Comparison of ENCODE assay signal across 9 mouse cellular contexts in genomic region chr10:75373655-75374351, GRCm38 (mm10). TPM values are rescaled to one million over a fixed set of nuclear protein-coding genes. Genes with fewer than 3 reads are reported as not detected.
DNase-seq lines count a peak whose midpoint lies in the region; ATAC-seq and TF ChIP-seq lines count a peak whose summit lies in the region.
"Not testable (repeated sequence)": the region's sequence is repeated elsewhere in the genome, so short reads cannot be mapped to it uniquely, and the experiment has no call there.
"Had no signal": no experiment of that assay in that cellular context is flagged by ENCODE, and none has a peak within 500 bp of the region (broad histone marks: within the 10 kb centered on the region; RNA-seq: fewer than 3 reads in every experiment).

No protein-coding gene starts in this region.

- H3K9ac ChIP-seq in heart, postnatal 0 days (replicated peaks; ENCODE audit: low read depth, low read length); stomach, embryonic 16.5 days (ENCODE audit: low read length): not testable (repeated sequence)

- peak overlapping the region; percentile 76 for H3K27ac ChIP-seq in heart, postnatal 0 days (ENCODE audit: low read depth)
- peak overlapping the region; percentile 63 for H3K27ac ChIP-seq in kidney, adult 2 months (ENCODE audit: insufficient read depth, low read depth, low read length)
- not testable (repeated sequence) for H3K27ac ChIP-seq in stomach, embryonic 16.5 days (ENCODE audit: low read length)

- H3K4me2 ChIP-seq in heart, postnatal 0 days (ENCODE audit: low read depth, low read length); stomach, embryonic 16.5 days (ENCODE audit: low read depth, low read length): not testable (repeated sequence)

- not testable (repeated sequence) for H3K9me3 ChIP-seq in heart, postnatal 0 days (replicated peaks; ENCODE audit: control insufficient read depth, low read length); stomach, embryonic 16.5 days (replicated peaks; ENCODE audit: control insufficient read depth, low read length)

- DNase-seq in brain, adult 2 months (ENCODE audit: low read depth, low spot score) = peak; percentile 13
- peak; percentile 24 for DNase-seq in gastrocnemius, postnatal 25 days
- peak; percentile 54 for DNase-seq in heart, postnatal 0 days (ENCODE audit: low spot score)
- peak; percentile 41 for DNase-seq in kidney, adult 2 months
- DNase-seq in left cerebral cortex, postnatal 36 days (ENCODE audit: low spot score in 2 of 2) = peak; percentile 10 to 14

- WGBS in heart, postnatal 0 days = 28% methylated on average over 12 of the region's 19 CpGs
- 65% methylated on average over 13 of the region's 19 CpGs for WGBS in kidney, adult 2 months
- WGBS in stomach, embryonic 16.5 days = 58% methylated on average over 12 of the region's 19 CpGs

- H3K27me3 ChIP-seq in heart, postnatal 0 days (ENCODE audit: control insufficient read depth, insufficient read depth, low read length); kidney, adult 2 months (replicated peaks; ENCODE audit: control insufficient read depth, insufficient read depth, low read length); stomach, embryonic 16.5 days (ENCODE audit: control insufficient read depth, insufficient read depth, low read length): not testable (repeated sequence)

- H3K4me3 ChIP-seq in heart, postnatal 0 days (ENCODE audit: low read depth, low read length); kidney, adult 2 months (ENCODE audit: insufficient read depth, low read depth, low read length); stomach, embryonic 16.5 days (replicated peaks; ENCODE audit: low read length): not testable (repeated sequence)

- TF ChIP-seq EP300 in heart, postnatal 0 days (IDR thresholded peaks at IDR 0.05; ENCODE audit: low read depth) = not testable (repeated sequence)

- TF ChIP-seq POLR2A in kidney, adult 2 months (IDR thresholded peaks at IDR 0.05; ENCODE audit: low read depth, low read length) = not testable (repeated sequence)

- not testable (repeated sequence) for H3K36me3 ChIP-seq in heart, postnatal 0 days (replicated peaks; ENCODE audit: control insufficient read depth, insufficient read depth, low read length); kidney, adult 2 months (ENCODE audit: control insufficient read depth, insufficient read depth, low read length); stomach, embryonic 16.5 days (ENCODE audit: control insufficient read depth, insufficient read depth, low read length)

- intact Hi-C loops in left cerebral cortex, postnatal 36 days (cut with DNase I) = not testable (repeated sequence)

- ATAC-seq in common myeloid progenitor, adult 5-6 weeks (replicated peaks; ENCODE audit: low read depth, poor library complexity, severe bottlenecking) = peak; percentile 60
- ATAC-seq in heart, postnatal 0 days (ENCODE audit: insufficient read depth, low read depth) = peak; percentile 77
- ATAC-seq in megakaryocyte-erythroid progenitor cell, adult 5-6 weeks (replicated peaks; ENCODE audit: low FRiP score, low TSS enrichment, poor library complexity, severe bottlenecking) = 0 out of 2 replicates have a peak, but pooled peaks have one; percentile 22
- ATAC-seq in stomach, embryonic 16.5 days (ENCODE audit: insufficient read depth, low FRiP score) = peak; percentile 66; the same call in 1 of the 2 replicates

- TF ChIP-seq CTCF in heart, postnatal 0 days (IDR thresholded peaks at IDR 0.05; ENCODE audit: low read depth); kidney, adult 2 months (conservative IDR thresholded peaks at IDR 0.05; ENCODE audit: insufficient read depth, insufficient read length, low read depth, low read length): not testable (repeated sequence)

- H3K4me1 ChIP-seq in heart, postnatal 0 days (ENCODE audit: control insufficient read depth, insufficient read depth); kidney, adult 2 months (ENCODE audit: control insufficient read depth, insufficient read depth, low read length); stomach, embryonic 16.5 days (ENCODE audit: control insufficient read depth, insufficient read depth, low read length): not testable (repeated sequence)

RNA-seq across cellular contexts. Expression of gene Upb1, which starts 27.1 kb away (rescaled TPM):
- total RNA-seq in common myeloid progenitor, adult 5-6 weeks (2017) = 0.27 TPM in 1 of 2 replicates, not detected in the other
- total RNA-seq in gastrocnemius, postnatal 25 days (2021) = not detected
- total RNA-seq in heart, postnatal 0 days (2014; rRNA removed; ENCODE audit: low replicate concordance) = 0.66 TPM in 1 of 2 replicates, not detected in the other
- 0.86 and 1.1 TPM in 2 replicates for polyA plus RNA-seq in heart, postnatal 0 days (2015; fragmentation: Nextera tagmentation; extraction: Ambion mirVana)
- 58.4 and 58.5 TPM in 2 replicates for polyA plus RNA-seq in kidney, adult 2 months (2012; rRNA removed)
- total RNA-seq in left cerebral cortex, postnatal 36 days (2021) = under 1 TPM; 0.22 to 0.39 TPM
- not detected in 2 replicates for total RNA-seq in megakaryocyte-erythroid progenitor cell, adult 5-6 weeks (2014; fragmentation: Nextera tagmentation)
- 0.19 and 0.50 TPM in 2 replicates for total RNA-seq in megakaryocyte-erythroid progenitor cell, adult 5-6 weeks (2017)
- polyA plus RNA-seq in stomach, embryonic 16.5 days (2015; fragmentation: Nextera tagmentation; extraction: Ambion mirVana) = 4.3 and 5.8 TPM in 2 replicates
- polyA plus RNA-seq: hindbrain, embryonic 10.5 days had no signal

RNA-seq across cellular contexts. Expression of gene Adora2a, which starts 57.1 kb away (rescaled TPM):
- total RNA-seq in common myeloid progenitor, adult 5-6 weeks (2017) = 4.4 and 6.2 TPM in 2 replicates
- 1 to 10 TPM; 1.0 to 1.4 TPM for total RNA-seq in gastrocnemius, postnatal 25 days (2021)
- total RNA-seq in heart, postnatal 0 days (2014; rRNA removed; ENCODE audit: low replicate concordance) = 15.8 and 51.3 TPM in 2 replicates
- 3.6 and 4.4 TPM in 2 replicates for polyA plus RNA-seq in heart, postnatal 0 days (2015; fragmentation: Nextera tagmentation; extraction: Ambion mirVana)
- polyA plus RNA-seq in kidney, adult 2 months (2012; rRNA removed) = 11.4 and 13.3 TPM in 2 replicates
- 10 to 100 TPM; 17.6 to 26.3 TPM for total RNA-seq in left cerebral cortex, postnatal 36 days (2021)
- 0.09 and 0.67 TPM in 2 replicates for total RNA-seq in megakaryocyte-erythroid progenitor cell, adult 5-6 weeks (2014; fragmentation: Nextera tagmentation)
- 0.28 and 0.88 TPM in 2 replicates for total RNA-seq in megakaryocyte-erythroid progenitor cell, adult 5-6 weeks (2017)
- 3.0 and 3.5 TPM in 2 replicates for polyA plus RNA-seq in stomach, embryonic 16.5 days (2015; fragmentation: Nextera tagmentation; extraction: Ambion mirVana)

Comparison
In these comparisons a context has a peak if more than half of its experiments do, and no peak if none do; other contexts are left out.
1. ATAC-seq: peak in every context shown above with its lines; median percentile 77 in heart, postnatal 0 days; 66 in stomach, embryonic 16.5 days; 60 in common myeloid progenitor, adult 5-6 weeks; 22 in megakaryocyte-erythroid progenitor cell, adult 5-6 weeks.